Mouse (Mus musculus) hindbrain, embryonic 15.5 days (tissue): ENCODE measurements around the gene Trmt5. TPM values are rescaled to one million over a fixed set of nuclear protein-coding genes. Genes with fewer than 3 reads are reported as not detected.

ENCODE experiments used
- ATAC-seq: fragments of 200-750 bp; cut with Nextera tagmentation; 2 replicates; pipeline ENCODE4 v1.8.0; 2017; ENCODE audit warnings: low read depth, moderate number of reproducible peaks, moderate TSS enrichment; ENCODE audit not compliant: low FRiP score
- H3K27ac ChIP-seq: fragments of 300-500 bp; sonication (generic); replicated peaks from 2 replicates; pipeline ENCODE4 v1.5.1; 2015; ENCODE audit warnings: mild to moderate bottlenecking, inconsistent platforms
- H3K27me3 ChIP-seq: fragments of 300-500 bp; sonication (generic); 2 replicates; pipeline ENCODE4 v1.6.1; 2015; ENCODE audit warnings: control low read depth, inconsistent platforms
- H3K36me3 ChIP-seq: fragments of 300-500 bp; sonication (generic); 2 replicates; pipeline ENCODE4 v1.6.1; 2015; ENCODE audit warnings: control low read depth, inconsistent platforms
- H3K4me1 ChIP-seq: fragments of 300-500 bp; sonication (generic); replicated peaks from 2 replicates; pipeline ENCODE4 v1.6.1; 2015; ENCODE audit warnings: control low read depth, inconsistent platforms
- H3K4me2 ChIP-seq: fragments of 300-500 bp; sonication (generic); 2 replicates; pipeline ENCODE4 v1.6.1; 2015; ENCODE audit warnings: moderate library complexity, mild to moderate bottlenecking, inconsistent platforms
- H3K4me3 ChIP-seq: fragments of 300-500 bp; sonication (generic); 2 replicates; pipeline ENCODE4 v1.5.1; 2015; ENCODE audit warnings: mild to moderate bottlenecking, inconsistent platforms
- H3K9ac ChIP-seq: fragments of 300-500 bp; sonication (generic); 2 replicates; pipeline ENCODE4 v1.6.1; 2015; ENCODE audit warnings: inconsistent platforms
- H3K9me3 ChIP-seq: fragments of 300-500 bp; sonication (generic); 2 replicates; pipeline ENCODE4 v1.6.1; 2016; ENCODE audit warnings: control low read depth, inconsistent platforms
- WGBS: fragments of 180-500 bp; shearing (Covaris S2); methylation state at CpG from one replicate; pipeline ENCODE4 v1.1.7; 2015; 5-methylcytosine and 5-hydroxymethylcytosine counted together
- polyA plus RNA-seq: library from polyadenylated mRNA; unstranded; fragments of >200 nt; fragmentation: Nextera tagmentation; extraction: Ambion mirVana; gene quantifications from 2 replicates; pipeline ENCODE4 v1.2.1, GENCODE M21; 2015

Trmt5 gene
- polyA plus RNA-seq, 1 experiment from 2014 or later: 14.8 TPM

- Histone ChIP-seq H3K9me3 (no peaks in the 10 kb centered on the region), H3K4me3 (no peak overlapping the region), H3K36me3 (no peaks in the 10 kb centered on the region), H3K27ac (no peak overlapping the region), H3K9ac (no peak overlapping the region), H3K27me3 (no peaks in the 10 kb centered on the region), H3K4me1 (no peaks in the 10 kb centered on the region), H3K4me2 (no peak overlapping the region)
- ATAC-seq: no peak
- WGBS: 87% methylated on average over 1 of the region's 1 CpGs
Observed at GRCm38 (mm10) chr12:73266597-73266996, 19.9 kb downstream of the Trmt5 start.

- no peaks in the 10 kb centered on the region for H3K27me3 ChIP-seq
- no peak overlapping the region for H3K27ac ChIP-seq
- no peaks in the 10 kb centered on the region for H3K9me3 ChIP-seq
- H3K4me2 ChIP-seq: no peak overlapping the region
- no peaks in the 10 kb centered on the region for H3K36me3 ChIP-seq
- no peak for ATAC-seq
- WGBS: 65% methylated on average over 3 of the region's 3 CpGs
- no peak overlapping the region for H3K4me3 ChIP-seq
- no peak overlapping the region for H3K9ac ChIP-seq
- no peaks in the 10 kb centered on the region for H3K4me1 ChIP-seq
Observed at GRCm38 (mm10) chr12:73265381-73265978, 21.0 kb downstream of the Trmt5 start.

- Histone ChIP-seq H3K4me2 (no peak overlapping the region), H3K27ac (no peak overlapping the region), H3K36me3 (no peaks in the 10 kb centered on the region), H3K9me3 (no peaks in the 10 kb centered on the region), H3K4me1 (no peaks in the 10 kb centered on the region), H3K4me3 (no peak overlapping the region), H3K9ac (no peak overlapping the region), H3K27me3 (no peaks in the 10 kb centered on the region)
- no peak for ATAC-seq
- WGBS: 98% methylated on average over 1 of the region's 1 CpGs
Observed at GRCm38 (mm10) chr12:73260339-73260738, 26.2 kb downstream of the Trmt5 start.

GRCm38 (mm10) chr12:73259269-73259668 lies 27.2 kb downstream of the Trmt5 start:
- Histone ChIP-seq H3K9ac (no peak overlapping the region), H3K4me2 (no peak overlapping the region), H3K27me3 (no peaks in the 10 kb centered on the region), H3K27ac (no peak overlapping the region), H3K36me3 (no peaks in the 10 kb centered on the region), H3K4me3 (no peak overlapping the region), H3K9me3 (no peaks in the 10 kb centered on the region), H3K4me1 (no peaks in the 10 kb centered on the region)
- WGBS: 97% methylated on average over 6 of the region's 6 CpGs
- no peak for ATAC-seq

GRCm38 (mm10) chr12:73255006-73255405 lies 31.5 kb downstream of the Trmt5 start:
- 71% methylated on average over 2 of the region's 2 CpGs for WGBS
- Histone ChIP-seq H3K4me3 (no peak overlapping the region), H3K27ac (no peak overlapping the region)

GRCm38 (mm10) chr12:73245687-73246086 lies 40.8 kb downstream of the Trmt5 start:
- 81% methylated on average over 5 of the region's 5 CpGs for WGBS
- no peak overlapping the region for H3K4me3 ChIP-seq
- no peak for ATAC-seq
- no peaks in the 10 kb centered on the region for H3K9me3 ChIP-seq
- no peak overlapping the region for H3K9ac ChIP-seq
- H3K4me1 ChIP-seq: no peaks in the 10 kb centered on the region
- H3K4me2 ChIP-seq: no peak overlapping the region
- no peaks in the 10 kb centered on the region for H3K27me3 ChIP-seq
- no peak overlapping the region for H3K27ac ChIP-seq
- H3K36me3 ChIP-seq: no peaks in the 10 kb centered on the region

More at GRCm38 (mm10) chr12:73255006-73255405, 31.5 kb downstream of the Trmt5 start:
- no peak overlapping the region for H3K9ac ChIP-seq
- no peaks in the 10 kb centered on the region for H3K9me3 ChIP-seq
- no peak for ATAC-seq
- no peak overlapping the region for H3K4me2 ChIP-seq
- H3K27me3 ChIP-seq: no peaks in the 10 kb centered on the region
- H3K4me1 ChIP-seq: no peaks in the 10 kb centered on the region
- H3K36me3 ChIP-seq: no peaks in the 10 kb centered on the region

DNA sequence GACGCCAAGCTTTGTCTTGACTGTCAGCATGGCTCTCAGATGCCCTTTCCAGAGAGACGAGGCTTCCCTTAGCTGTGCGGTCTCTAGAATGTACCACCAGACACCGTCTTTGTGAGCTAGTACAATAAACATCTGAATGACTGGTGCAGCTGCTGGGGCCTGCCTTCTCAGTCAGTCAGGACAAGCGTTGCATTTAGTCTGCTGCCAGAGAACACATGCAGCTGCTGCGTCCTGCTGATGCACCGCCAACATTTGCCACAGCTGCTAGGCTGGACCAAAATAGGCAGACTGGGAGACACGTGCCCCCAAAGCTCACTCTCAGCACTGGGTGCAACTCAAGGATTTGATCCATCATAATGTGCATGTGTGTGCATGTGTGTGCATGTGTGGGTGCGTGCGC lies 44.5 kb downstream of the Trmt5 start:
- no peaks in the 10 kb centered on the region for H3K36me3 ChIP-seq
- H3K27me3 ChIP-seq: no peaks in the 10 kb centered on the region
- no peaks in the 10 kb centered on the region for H3K9me3 ChIP-seq
- no peak overlapping the region for H3K4me3 ChIP-seq
- H3K9ac ChIP-seq: no peak overlapping the region
- peak; percentile 68; the same call in 1 of the 2 replicates for ATAC-seq
- H3K4me1 ChIP-seq: no peaks in the 10 kb centered on the region
- no peak overlapping the region for H3K27ac ChIP-seq
- WGBS: 28% methylated on average over 10 of the region's 10 CpGs
- no peak overlapping the region for H3K4me2 ChIP-seq

DNA sequence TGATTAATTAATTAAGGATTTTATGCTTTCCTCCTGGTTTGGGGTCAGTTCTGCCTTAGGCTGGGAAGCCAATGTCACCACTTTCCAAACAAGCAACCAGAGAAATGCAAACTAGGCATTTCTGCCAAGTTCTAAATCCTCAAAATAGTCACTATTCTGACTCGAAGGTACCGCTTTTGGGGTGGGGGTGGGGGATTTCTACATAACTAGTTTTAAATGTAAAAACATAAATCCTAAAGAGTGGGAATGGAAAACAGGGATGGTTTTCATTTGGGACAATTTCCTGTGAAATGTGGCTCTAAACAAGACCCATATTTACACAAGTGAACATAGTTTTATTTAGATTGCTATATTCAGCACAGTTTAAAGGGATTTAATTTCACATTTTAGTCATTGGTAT lies 53.9 kb downstream of the Trmt5 start:
- H3K4me1 ChIP-seq: no peaks in the 10 kb centered on the region
- no peaks in the 10 kb centered on the region for H3K9me3 ChIP-seq
- H3K4me3 ChIP-seq: no peak overlapping the region
- no peaks in the 10 kb centered on the region for H3K36me3 ChIP-seq
- H3K9ac ChIP-seq: no peak overlapping the region
- no peaks in the 10 kb centered on the region for H3K27me3 ChIP-seq
- no peak for ATAC-seq
- H3K27ac ChIP-seq: no peak overlapping the region
- H3K4me2 ChIP-seq: no peak overlapping the region
- 76% methylated on average over 2 of the region's 2 CpGs for WGBS

DNA sequence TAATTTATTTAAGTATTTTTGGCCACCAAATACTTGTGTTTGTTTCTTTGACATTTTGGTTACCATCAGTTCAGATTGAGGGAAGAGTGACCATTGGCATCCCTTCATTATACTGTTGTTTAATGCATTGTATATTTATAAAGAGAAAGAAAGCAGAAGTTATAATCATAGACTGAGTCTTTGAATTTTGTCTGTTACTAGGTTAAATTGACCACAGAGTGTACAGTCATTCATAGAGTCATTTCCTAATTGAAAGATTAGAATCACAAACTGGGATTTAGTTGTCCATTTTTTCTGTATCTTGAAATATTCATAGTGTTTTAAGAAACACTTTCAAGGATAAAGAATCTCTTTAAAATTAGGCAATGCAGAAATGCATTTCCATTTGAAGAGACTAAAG lies 55.0 kb downstream of the Trmt5 start:
- Histone ChIP-seq H3K27me3 (no peaks in the 10 kb centered on the region), H3K4me2 (no peak overlapping the region), H3K27ac (no peak overlapping the region), H3K9me3 (no peaks in the 10 kb centered on the region), H3K4me1 (no peaks in the 10 kb centered on the region), H3K9ac (no peak overlapping the region), H3K36me3 (no peaks in the 10 kb centered on the region), H3K4me3 (no peak overlapping the region)
- no peak for ATAC-seq

- no peaks in the 10 kb centered on the region for H3K36me3 ChIP-seq
- no peaks in the 10 kb centered on the region for H3K27me3 ChIP-seq
- no peaks in the 10 kb centered on the region for H3K9me3 ChIP-seq
- no peak overlapping the region for H3K4me2 ChIP-seq
- no peak for ATAC-seq
- H3K27ac ChIP-seq: no peak overlapping the region
- no peaks in the 10 kb centered on the region for H3K4me1 ChIP-seq
- no peak overlapping the region for H3K9ac ChIP-seq
- H3K4me3 ChIP-seq: no peak overlapping the region
Observed at GRCm38 (mm10) chr12:73230196-73230595, 56.3 kb downstream of the Trmt5 start.

Other genes starting within 250 kb of the Trmt5 start
- gene Six1, start 232.8 kb downstream of the Trmt5 start, polyA plus RNA-seq: 0.65 and 1.5 TPM in 2 replicates
- 0.43 and 0.47 TPM in 2 replicates for gene Six4, start 173.3 kb downstream of the Trmt5 start, polyA plus RNA-seq
- gene Mnat1, start 163.0 kb downstream of the Trmt5 start, polyA plus RNA-seq: 15.9 and 16.4 TPM in 2 replicates
- gene Slc38a6, start 69 bp upstream of the Trmt5 start, polyA plus RNA-seq: 9.1 and 12.1 TPM in 2 replicates